Mouse (Mus musculus) myocyte (in vitro differentiated cells): ENCODE results near the gene Wdfy1. TPM values are rescaled to one million over a fixed set of nuclear protein-coding genes. Genes with fewer than 3 reads are reported as not detected.

Source experiments
- H3K27me3 ChIP-seq: one replicate; pipeline ENCODE4 v1.6.1; 2011; ENCODE audit not compliant: control insufficient read depth, insufficient read depth, insufficient read length
- H3K36me3 ChIP-seq: one replicate; pipeline ENCODE4 v1.6.1; 2011; ENCODE audit not compliant: control insufficient read depth, insufficient read depth
- H3K4me2 ChIP-seq: one replicate; pipeline ENCODE4 v1.6.1; 2011; ENCODE audit warnings: low read depth, control low read depth
- H3K4me3 ChIP-seq: one replicate; pipeline ENCODE4 v1.5.1; 2011; ENCODE audit warnings: mild to moderate bottlenecking, control low read depth, moderate library complexity
- H3K79me2 ChIP-seq: one replicate; pipeline ENCODE4 v1.6.1; 2011; ENCODE audit not compliant: control insufficient read depth, insufficient read depth
- H3ac ChIP-seq: one replicate; pipeline ENCODE4 v1.6.1; 2011; ENCODE audit not compliant: control insufficient read depth, insufficient read length
- CEBPB ChIP-seq: IDR thresholded peaks from 2 replicates; pipeline ENCODE4 v1.6.1; 2011; ENCODE audit warnings: mild to moderate bottlenecking, moderate library complexity; ENCODE audit not compliant: poor library complexity, insufficient read depth, severe bottlenecking
- E2F4 ChIP-seq: IDR thresholded peaks from one replicate; pipeline ENCODE4 v1.6.1; 2011; ENCODE audit warnings: mild to moderate bottlenecking, control low read depth, moderate library complexity; ENCODE audit not compliant: insufficient read depth
- MAX ChIP-seq: IDR thresholded peaks from one replicate; pipeline ENCODE4 v1.6.1; 2011; ENCODE audit warnings: low read depth, mild to moderate bottlenecking, control low read depth
- MYOD1 ChIP-seq, 3 experiments: IDR thresholded peaks; one replicate each; pipeline ENCODE4 v1.6.1; 2011; ENCODE audit warnings: control low read depth in 2 of 3, low read depth in 2 of 3, mild to moderate bottlenecking in 2 of 3, moderate library complexity in 1 of 3; ENCODE audit not compliant: insufficient read length in 2 of 3, control insufficient read depth in 1 of 3
- MYOG ChIP-seq, 3 experiments: IDR thresholded peaks; one replicate each; pipeline ENCODE4 v1.6.1; 2011; ENCODE audit warnings: control low read depth in 2 of 3, low read depth in 2 of 3, mild to moderate bottlenecking in 2 of 3; ENCODE audit not compliant: insufficient read length in 2 of 3, control insufficient read depth in 1 of 3, insufficient read depth in 1 of 3
- POLR2A ChIP-seq: IDR thresholded peaks from one replicate; pipeline ENCODE4 v1.6.1; 2011; ENCODE audit warnings: low read depth, mild to moderate bottlenecking, control low read depth, moderate library complexity; ENCODE audit not compliant: insufficient read length
- POLR2AphosphoS2 ChIP-seq: IDR thresholded peaks from one replicate; pipeline ENCODE4 v1.6.1; 2011; ENCODE audit warnings: low read depth, control low read depth; ENCODE audit not compliant: insufficient read length
- REST ChIP-seq: IDR thresholded peaks from one replicate; pipeline ENCODE4 v1.6.1; 2011; ENCODE audit warnings: mild to moderate bottlenecking, control low read depth, moderate library complexity; ENCODE audit not compliant: insufficient read depth, insufficient read length
- SRF ChIP-seq: IDR thresholded peaks from one replicate; pipeline ENCODE4 v1.6.1; 2011; ENCODE audit warnings: low read depth; ENCODE audit not compliant: control insufficient read depth, insufficient read length
- TCF12 ChIP-seq: IDR thresholded peaks from one replicate; pipeline ENCODE4 v1.6.1; 2011; ENCODE audit warnings: mild to moderate bottlenecking, control low read depth; ENCODE audit not compliant: poor library complexity, insufficient read depth, severe bottlenecking
- TCF3 ChIP-seq: IDR thresholded peaks from one replicate; pipeline ENCODE4 v1.6.1; 2011; ENCODE audit warnings: low read depth, control low read depth; ENCODE audit not compliant: insufficient read length
- USF1 ChIP-seq: IDR thresholded peaks from one replicate; pipeline ENCODE4 v1.6.1; 2011; ENCODE audit warnings: low read depth, mild to moderate bottlenecking, control low read depth, moderate library complexity
- polyA plus RNA-seq: library from polyadenylated mRNA; unstranded; fragments of >200 nt; fragmentation: generic; extraction: Trizol; gene quantifications from one replicate; pipeline ENCODE4 v1.2.1, GENCODE M21; 2012; ENCODE audit warnings: missing spikeins

Wdfy1 gene
- polyA plus RNA-seq, 1 experiment: 28.6 TPM

DNA sequence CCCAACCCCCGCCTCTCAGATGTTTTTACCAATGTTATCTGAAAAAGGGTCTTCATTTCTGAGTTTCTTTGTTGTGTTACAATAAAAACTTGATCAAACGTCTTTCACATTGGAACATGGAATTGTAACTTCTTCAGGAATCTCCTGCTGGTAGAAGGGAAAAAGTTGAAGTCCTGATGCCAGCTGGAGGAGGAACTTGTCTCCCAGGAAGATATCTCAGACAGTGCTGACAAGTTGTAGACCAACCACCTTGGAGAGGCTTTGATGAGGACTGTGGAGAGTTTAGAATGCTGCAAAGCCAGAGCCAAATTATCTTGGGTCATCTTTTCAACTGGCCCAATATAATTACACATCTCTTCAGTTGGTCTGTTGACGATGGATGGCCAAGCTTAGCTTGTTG lies 83.5 kb downstream of the Wdfy1 start:
- H3K79me2 ChIP-seq: no peaks in the 10 kb centered on the region
- no peak overlapping the region for H3K4me2 ChIP-seq
- TF ChIP-seq E2F4 (no peak), TCF12 (no peak), MAX (no peak), CEBPB (no peak), POLR2A (no peak), MYOD1 (IDR thresholded peaks at IDR 0.05; ENCODE audit: control insufficient read depth in 1 of 3, insufficient read length in 2 of 3, low read depth in 2 of 3) (no peak), SRF (no peak)
- no peaks in the 10 kb centered on the region for H3K27me3 ChIP-seq
- no peaks in the 10 kb centered on the region for H3K36me3 ChIP-seq
- no peak overlapping the region for H3ac ChIP-seq
- no peak overlapping the region for H3K4me3 ChIP-seq

DNA sequence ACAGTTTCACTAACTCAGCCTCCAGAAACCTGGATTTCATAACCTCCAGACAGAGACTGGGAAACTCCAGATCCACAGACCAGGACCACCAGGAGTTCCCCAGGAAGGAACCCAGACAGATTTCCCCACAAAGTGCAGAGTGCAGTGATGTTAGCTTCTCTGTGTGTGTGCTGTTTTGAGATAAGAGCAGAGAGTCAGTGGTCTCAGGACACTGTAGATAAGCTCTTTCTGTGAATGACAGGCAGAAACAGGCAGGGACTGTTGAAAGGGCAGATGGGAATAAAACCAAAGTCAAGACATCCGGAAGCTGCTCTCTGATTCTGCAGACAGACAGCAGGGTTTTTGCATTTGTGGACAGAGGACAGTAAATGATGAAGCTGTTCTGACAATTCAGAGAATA lies 88.7 kb downstream of the Wdfy1 start:
- H3K27me3 ChIP-seq: no peaks in the 10 kb centered on the region
- H3K4me2 ChIP-seq: no peak overlapping the region
- no peaks in the 10 kb centered on the region for H3K36me3 ChIP-seq
- H3ac ChIP-seq: no peak overlapping the region
- H3K4me3 ChIP-seq: no peak overlapping the region
- TF ChIP-seq POLR2AphosphoS2 (no peak), USF1 (no peak), SRF (no peak), CEBPB (no peak), POLR2A (no peak), MYOD1 (IDR thresholded peaks at IDR 0.05; ENCODE audit: control insufficient read depth in 1 of 3, insufficient read length in 2 of 3, low read depth in 2 of 3) (no peak), TCF12 (no peak), E2F4 (no peak), REST (no peak), TCF3 (no peak), MAX (no peak), MYOG (IDR thresholded peaks at IDR 0.05; ENCODE audit: control insufficient read depth in 1 of 3, insufficient read depth in 1 of 3, insufficient read length in 2 of 3, low read depth in 2 of 3) (no peak)
- no peaks in the 10 kb centered on the region for H3K79me2 ChIP-seq

DNA sequence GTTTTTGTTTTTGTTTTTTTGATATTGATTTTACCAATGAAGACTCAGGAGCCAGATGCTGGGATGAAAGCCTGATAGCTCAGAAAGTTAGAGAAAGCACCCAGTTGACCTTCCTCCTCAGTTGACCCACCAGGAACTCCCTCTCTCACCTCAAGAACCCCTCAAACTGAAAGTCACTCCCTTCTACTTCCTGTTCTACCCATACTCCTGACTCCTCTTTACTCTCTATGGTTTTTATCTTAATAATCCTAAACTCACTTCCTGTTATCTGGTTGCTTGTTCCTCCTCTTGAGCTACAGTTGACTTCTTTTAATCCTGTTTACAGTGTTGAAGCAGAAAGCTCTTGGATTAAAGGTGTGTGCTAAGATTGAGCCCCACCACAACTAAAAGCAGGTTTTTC lies 91.9 kb downstream of the Wdfy1 start:
- Histone ChIP-seq H3K4me2 (no peak overlapping the region), H3K79me2 (no peaks in the 10 kb centered on the region), H3K27me3 (no peaks in the 10 kb centered on the region), H3K36me3 (no peaks in the 10 kb centered on the region), H3ac (no peak overlapping the region), H3K4me3 (no peak overlapping the region)
- no peak for TF ChIP-seq E2F4
- no peak for TF ChIP-seq USF1
- no peak for TF ChIP-seq CEBPB
- TF ChIP-seq POLR2A: no peak
- TF ChIP-seq REST: no peak
- TF ChIP-seq MYOG (IDR thresholded peaks at IDR 0.05; ENCODE audit: control insufficient read depth in 1 of 3, insufficient read depth in 1 of 3, insufficient read length in 2 of 3, low read depth in 2 of 3): no peak
- no peak for TF ChIP-seq TCF3
- TF ChIP-seq SRF: no peak

DNA sequence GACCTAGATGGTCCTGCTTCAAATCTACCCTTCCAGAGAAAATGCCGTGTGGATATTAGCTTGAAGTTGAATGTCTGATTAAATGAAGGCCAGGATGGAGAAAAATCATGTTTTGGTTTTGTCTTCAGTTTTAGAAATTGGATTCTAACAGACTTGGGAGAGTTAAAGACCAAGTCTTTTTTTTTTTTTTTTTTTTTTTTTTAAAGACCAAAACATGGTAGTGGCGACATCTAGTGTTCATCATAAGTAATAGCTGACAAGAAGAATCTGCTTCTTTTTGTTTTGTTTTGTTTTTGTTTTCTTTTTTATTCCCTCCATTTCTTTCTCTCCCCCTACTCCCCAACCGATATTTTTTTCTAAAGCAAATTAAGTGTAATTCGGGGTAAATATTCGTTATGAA lies 93.0 kb downstream of the Wdfy1 start:
- H3ac ChIP-seq: no peak overlapping the region
- peak overlapping the region; percentile 16 for H3K4me2 ChIP-seq
- H3K79me2 ChIP-seq: no peaks in the 10 kb centered on the region
- no peaks in the 10 kb centered on the region for H3K36me3 ChIP-seq
- no peak overlapping the region for H3K4me3 ChIP-seq
- TF ChIP-seq POLR2AphosphoS2 (no peak), REST (no peak), TCF3 (no peak), E2F4 (no peak)
- no peaks in the 10 kb centered on the region for H3K27me3 ChIP-seq

DNA sequence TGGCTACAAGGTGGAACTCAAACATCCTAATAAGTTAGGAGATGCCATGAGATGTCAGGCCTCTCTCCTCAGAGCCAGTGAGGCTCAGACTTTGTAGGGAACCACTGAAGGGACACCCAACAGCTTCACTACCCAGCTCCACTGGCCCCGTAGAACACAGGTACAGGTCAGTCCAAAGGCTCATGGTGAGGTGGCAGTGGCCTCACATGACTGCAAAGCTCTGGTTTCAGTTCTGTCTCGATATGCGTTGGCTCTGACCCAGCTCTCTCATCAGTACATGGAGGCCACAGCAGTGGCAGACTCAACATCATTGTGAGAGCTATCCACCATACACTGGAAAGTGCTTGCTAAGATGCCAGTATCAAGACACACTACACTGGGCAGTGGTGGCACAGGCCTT lies 95.2 kb downstream of the Wdfy1 start:
- no peaks in the 10 kb centered on the region for H3K79me2 ChIP-seq
- H3K27me3 ChIP-seq: no peaks in the 10 kb centered on the region
- no peak overlapping the region for H3K4me3 ChIP-seq
- no peak overlapping the region for H3K4me2 ChIP-seq
- no peaks in the 10 kb centered on the region for H3K36me3 ChIP-seq
- no peak for TF ChIP-seq TCF3
- TF ChIP-seq MAX: no peak
- no peak for TF ChIP-seq E2F4
- no peak for TF ChIP-seq TCF12
- no peak for TF ChIP-seq MYOD1 (IDR thresholded peaks at IDR 0.05; ENCODE audit: control insufficient read depth in 1 of 3, insufficient read length in 2 of 3, low read depth in 2 of 3)
- no peak for TF ChIP-seq CEBPB
- TF ChIP-seq REST: no peak
- no peak for TF ChIP-seq POLR2A
- no peak for TF ChIP-seq USF1
- TF ChIP-seq SRF: no peak
- TF ChIP-seq MYOG (IDR thresholded peaks at IDR 0.05; ENCODE audit: control insufficient read depth in 1 of 3, insufficient read depth in 1 of 3, insufficient read length in 2 of 3, low read depth in 2 of 3): no peak
- TF ChIP-seq POLR2AphosphoS2: no peak
- H3ac ChIP-seq: no peak overlapping the region
